Mouse (Mus musculus): Measurements from ENCODE around the gene Efhc1. TPM values are rescaled to one million over a fixed set of nuclear protein-coding genes. Genes with fewer than 3 reads are reported as not detected.

The Efhc1 gene
- polyA plus RNA-seq, 1 experiment from 2014 or later, result 0.58 TPM

- Histone ChIP-seq H3K9me3 (ENCODE audit: control insufficient read depth, low read length) (no peaks in the 10 kb centered on the region), H3K27ac (ENCODE audit: low read depth, low read length) (no peak overlapping the region), H3K4me1 (replicated peaks; ENCODE audit: control insufficient read depth, insufficient read depth, low read length) (0 out of 2 replicates have a peak, but pooled peaks cover 3% of the 10 kb centered on the region), H3K4me3 (ENCODE audit: low read depth, low read length) (no peak overlapping the region), H3K36me3 (ENCODE audit: control insufficient read depth, insufficient read depth, low read length) (no peaks in the 10 kb centered on the region), H3K27me3 (replicated peaks; ENCODE audit: control insufficient read depth, insufficient read depth, low read length) (no peaks in the 10 kb centered on the region), H3K9ac (ENCODE audit: low read depth, low read length) (no peak overlapping the region), H3K4me2 (no peak overlapping the region)
- WGBS, result 18% methylated on average over 7 of the region's 7 CpGs
- ATAC-seq (replicated peaks; ENCODE audit: low FRiP score), result peak; percentile 83
- DNase-seq (ENCODE audit: low spot score), result peak; percentile 39
Measured at GRCm38 (mm10) chr1:20933457-20933856, 18.0 kb upstream of the Efhc1 start.

GRCm38 (mm10) chr1:20935106-20935505 is 16.3 kb upstream of the Efhc1 start:
- Histone ChIP-seq H3K4me3 (ENCODE audit: low read depth, low read length) (no peak overlapping the region), H3K4me2 (no peak overlapping the region), H3K27ac (ENCODE audit: low read depth, low read length) (no peak overlapping the region), H3K9me3 (ENCODE audit: control insufficient read depth, low read length) (no peaks in the 10 kb centered on the region), H3K9ac (ENCODE audit: low read depth, low read length) (no peak overlapping the region), H3K36me3 (ENCODE audit: control insufficient read depth, insufficient read depth, low read length) (no peaks in the 10 kb centered on the region), H3K4me1 (replicated peaks; ENCODE audit: control insufficient read depth, insufficient read depth, low read length) (no peaks in the 10 kb centered on the region), H3K27me3 (replicated peaks; ENCODE audit: control insufficient read depth, insufficient read depth, low read length) (no peaks in the 10 kb centered on the region)
- no peak for ATAC-seq (replicated peaks; ENCODE audit: low FRiP score)
- 88% methylated on average over 22 of the region's 22 CpGs for WGBS
- no peak for DNase-seq (ENCODE audit: low spot score)

- ATAC-seq (replicated peaks; ENCODE audit: low FRiP score) (peak; percentile 63), DNase-seq (ENCODE audit: low spot score) (no peak)
- H3K9me3 ChIP-seq (ENCODE audit: control insufficient read depth, low read length), result no peaks in the 10 kb centered on the region
- no peaks in the 10 kb centered on the region for H3K4me1 ChIP-seq (replicated peaks; ENCODE audit: control insufficient read depth, insufficient read depth, low read length)
- no peaks in the 10 kb centered on the region for H3K27me3 ChIP-seq (replicated peaks; ENCODE audit: control insufficient read depth, insufficient read depth, low read length)
- H3K27ac ChIP-seq (ENCODE audit: low read depth, low read length), result no peak overlapping the region
- H3K36me3 ChIP-seq (ENCODE audit: control insufficient read depth, insufficient read depth, low read length), result no peaks in the 10 kb centered on the region
- no peak overlapping the region for H3K4me3 ChIP-seq (ENCODE audit: low read depth, low read length)
- H3K9ac ChIP-seq (ENCODE audit: low read depth, low read length), result no peak overlapping the region
- 41% methylated on average over 3 of the region's 3 CpGs for WGBS
- no peak overlapping the region for H3K4me2 ChIP-seq
Measured at GRCm38 (mm10) chr1:20939046-20939445, 12.4 kb upstream of the Efhc1 start.

DNA sequence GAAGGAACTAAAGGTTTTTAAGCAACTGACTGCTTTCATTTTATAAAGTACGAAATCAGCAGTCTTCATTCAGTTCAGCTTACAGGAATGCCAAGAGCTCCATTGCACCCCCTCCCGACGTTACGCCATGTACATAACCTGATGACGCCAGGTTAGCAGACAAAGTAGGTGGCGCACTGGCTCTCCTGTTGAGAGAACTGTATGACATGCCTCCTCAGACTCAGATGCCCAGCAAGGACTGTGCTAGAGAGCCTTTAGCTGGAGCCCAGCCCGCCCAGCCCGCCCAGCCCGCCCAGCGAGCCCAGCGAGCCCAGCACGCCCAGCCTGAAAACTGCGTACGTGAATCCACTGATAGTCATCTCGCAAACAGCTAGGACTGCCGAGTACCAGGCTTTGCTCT is 11.3 kb upstream of the Efhc1 start:
- 45% methylated on average over 16 of the region's 16 CpGs for WGBS
- Histone ChIP-seq H3K4me1 (replicated peaks; ENCODE audit: control insufficient read depth, insufficient read depth, low read length) (no peaks in the 10 kb centered on the region), H3K27ac (ENCODE audit: low read depth, low read length) (no peak overlapping the region), H3K4me3 (ENCODE audit: low read depth, low read length) (no peak overlapping the region), H3K9me3 (ENCODE audit: control insufficient read depth, low read length) (no peaks in the 10 kb centered on the region), H3K4me2 (peak overlapping the region; percentile 28), H3K27me3 (replicated peaks; ENCODE audit: control insufficient read depth, insufficient read depth, low read length) (no peaks in the 10 kb centered on the region), H3K36me3 (ENCODE audit: control insufficient read depth, insufficient read depth, low read length) (no peaks in the 10 kb centered on the region), H3K9ac (ENCODE audit: low read depth, low read length) (no peak overlapping the region)
- DNase-seq (ENCODE audit: low spot score) (no peak), ATAC-seq (replicated peaks; ENCODE audit: low FRiP score) (no peak; the same call in 1 of the 2 replicates)

- Histone ChIP-seq H3K9ac (ENCODE audit: low read depth, low read length) (no peak overlapping the region), H3K36me3 (ENCODE audit: control insufficient read depth, insufficient read depth, low read length) (no peaks in the 10 kb centered on the region), H3K9me3 (ENCODE audit: control insufficient read depth, low read length) (no peaks in the 10 kb centered on the region), H3K27me3 (replicated peaks; ENCODE audit: control insufficient read depth, insufficient read depth, low read length) (no peaks in the 10 kb centered on the region), H3K27ac (ENCODE audit: low read depth, low read length) (no peak overlapping the region), H3K4me1 (replicated peaks; ENCODE audit: control insufficient read depth, insufficient read depth, low read length) (no peaks in the 10 kb centered on the region), H3K4me3 (ENCODE audit: low read depth, low read length) (no peak overlapping the region), H3K4me2 (no peak overlapping the region)
- ATAC-seq (replicated peaks; ENCODE audit: low FRiP score) (no peak), DNase-seq (ENCODE audit: low spot score) (no peak)
- 58% methylated on average over 2 of the region's 2 CpGs for WGBS
Measured at GRCm38 (mm10) chr1:20941322-20941721, 10.1 kb upstream of the Efhc1 start.

- Histone ChIP-seq H3K27me3 (replicated peaks; ENCODE audit: control insufficient read depth, insufficient read depth, low read length) (no peaks in the 10 kb centered on the region), H3K4me2 (no peak overlapping the region), H3K4me1 (replicated peaks; ENCODE audit: control insufficient read depth, insufficient read depth, low read length) (no peaks in the 10 kb centered on the region), H3K9me3 (ENCODE audit: control insufficient read depth, low read length) (no peaks in the 10 kb centered on the region), H3K36me3 (ENCODE audit: control insufficient read depth, insufficient read depth, low read length) (no peaks in the 10 kb centered on the region), H3K4me3 (ENCODE audit: low read depth, low read length) (no peak overlapping the region), H3K9ac (ENCODE audit: low read depth, low read length) (no peak overlapping the region), H3K27ac (ENCODE audit: low read depth, low read length) (no peak overlapping the region)
- WGBS, result 85% methylated on average over 7 of the region's 7 CpGs
- no peak for ATAC-seq (replicated peaks; ENCODE audit: low FRiP score)
- DNase-seq (ENCODE audit: low spot score), result peak; percentile 9
Measured at GRCm38 (mm10) chr1:20941857-20942256, 9.6 kb upstream of the Efhc1 start.

DNA sequence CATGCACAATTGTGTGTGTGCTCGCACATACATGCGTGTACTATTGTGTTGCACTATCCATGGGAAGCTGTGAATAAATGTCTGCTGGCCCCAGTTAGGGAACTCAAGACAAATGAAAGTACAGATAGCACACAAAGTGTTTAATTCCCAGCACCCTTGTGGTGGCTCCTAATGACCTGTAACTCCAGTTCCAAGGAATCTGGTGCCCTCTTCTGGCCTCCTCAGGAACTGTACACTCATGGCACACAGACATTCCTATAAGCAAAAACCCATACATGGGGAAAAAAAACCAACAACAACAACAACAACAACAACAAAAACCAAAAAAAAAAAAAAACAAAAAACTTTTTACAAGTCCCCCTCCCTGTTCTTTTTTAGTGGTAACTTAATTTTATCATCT is 8.4 kb upstream of the Efhc1 start:
- Histone ChIP-seq H3K4me3 (ENCODE audit: low read depth, low read length) (no peak overlapping the region), H3K27ac (ENCODE audit: low read depth, low read length) (no peak overlapping the region), H3K9ac (ENCODE audit: low read depth, low read length) (no peak overlapping the region), H3K36me3 (ENCODE audit: control insufficient read depth, insufficient read depth, low read length) (no peaks in the 10 kb centered on the region), H3K27me3 (replicated peaks; ENCODE audit: control insufficient read depth, insufficient read depth, low read length) (no peaks in the 10 kb centered on the region), H3K4me2 (no peak overlapping the region), H3K4me1 (replicated peaks; ENCODE audit: control insufficient read depth, insufficient read depth, low read length) (no peaks in the 10 kb centered on the region), H3K9me3 (ENCODE audit: control insufficient read depth, low read length) (no peaks in the 10 kb centered on the region)
- ATAC-seq (replicated peaks; ENCODE audit: low FRiP score) (no peak), DNase-seq (ENCODE audit: low spot score) (no peak)
- 95% methylated on average over 2 of the region's 2 CpGs for WGBS

DNA sequence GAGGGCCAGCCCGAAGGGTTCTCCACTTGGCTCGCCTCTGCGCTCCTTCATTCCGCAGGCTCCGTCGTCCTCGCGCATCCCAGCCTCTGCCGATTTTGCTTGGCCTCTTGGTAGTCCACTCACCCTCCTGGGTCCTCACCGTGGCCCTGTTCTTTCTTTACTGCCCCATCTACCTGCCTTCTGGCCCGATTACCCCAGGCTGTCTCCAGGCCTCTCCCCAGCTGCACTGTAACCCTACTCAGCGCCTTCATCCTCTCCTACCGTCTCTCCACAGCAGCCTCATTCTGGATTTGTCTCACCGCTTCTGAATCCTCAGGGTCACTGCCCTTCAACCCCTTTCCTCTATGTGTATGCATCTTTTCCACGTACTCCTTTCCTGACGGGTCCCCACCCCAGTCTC is 373 bp downstream of the Efhc1 start:
- H3K27ac ChIP-seq (ENCODE audit: low read depth, low read length), result no peak overlapping the region
- peak overlapping the region; percentile 61 for H3K4me3 ChIP-seq (ENCODE audit: low read depth, low read length)
- H3K36me3 ChIP-seq (ENCODE audit: control insufficient read depth, insufficient read depth, low read length), result no peaks in the 10 kb centered on the region
- no peak for DNase-seq (ENCODE audit: low spot score)
- H3K4me1 ChIP-seq (replicated peaks; ENCODE audit: control insufficient read depth, insufficient read depth, low read length), result no peaks in the 10 kb centered on the region
- WGBS, result 8% methylated on average over 16 of the region's 16 CpGs
- no peaks in the 10 kb centered on the region for H3K9me3 ChIP-seq (ENCODE audit: control insufficient read depth, low read length)
- H3K27me3 ChIP-seq (replicated peaks; ENCODE audit: control insufficient read depth, insufficient read depth, low read length), result no peaks in the 10 kb centered on the region
- peak overlapping the region; percentile 85 for H3K4me2 ChIP-seq
- ATAC-seq (replicated peaks; ENCODE audit: low FRiP score), result peak; percentile 40
- 0 out of 2 replicates have a peak overlapping the region, but pooled peaks have one; percentile 52 for H3K9ac ChIP-seq (ENCODE audit: low read depth, low read length)

GRCm38 (mm10) chr1:20954876-20955275 is 3.5 kb downstream of the Efhc1 start:
- no peak overlapping the region for H3K27ac ChIP-seq (ENCODE audit: low read depth, low read length)
- H3K9me3 ChIP-seq (ENCODE audit: control insufficient read depth, low read length), result no peaks in the 10 kb centered on the region
- no peak for DNase-seq (ENCODE audit: low spot score)
- H3K9ac ChIP-seq (ENCODE audit: low read depth, low read length), result no peak overlapping the region
- no peak overlapping the region for H3K4me2 ChIP-seq
- H3K4me1 ChIP-seq (replicated peaks; ENCODE audit: control insufficient read depth, insufficient read depth, low read length), result no peaks in the 10 kb centered on the region
- no peaks in the 10 kb centered on the region for H3K36me3 ChIP-seq (ENCODE audit: control insufficient read depth, insufficient read depth, low read length)
- no peaks in the 10 kb centered on the region for H3K27me3 ChIP-seq (replicated peaks; ENCODE audit: control insufficient read depth, insufficient read depth, low read length)
- WGBS, result 73% methylated on average over 3 of the region's 3 CpGs
- no peak for ATAC-seq (replicated peaks; ENCODE audit: low FRiP score)
- H3K4me3 ChIP-seq (ENCODE audit: low read depth, low read length), result no peak overlapping the region
